Mouse (Mus musculus): ENCODE measurements around the gene Arpc1a. TPM values are rescaled to one million over a fixed set of nuclear protein-coding genes. Genes with fewer than 3 reads are reported as not detected.

Gene Arpc1a
- polyA plus RNA-seq, 1 experiment = 49.7 TPM

GRCm38 (mm10) chr5:145114606-145115473 lies 31.2 kb downstream of the Arpc1a start:
- DNase-seq (ENCODE audit: low read depth in 1 of 2, low spot score in 2 of 2) = peak in 1 of 2 experiments; percentile 77
- H3K4me3 ChIP-seq (ENCODE audit: extremely low read depth, insufficient read depth, insufficient read length) = peak overlapping the region; percentile 99
- peak overlapping the region; percentile 92 for H3K27ac ChIP-seq (ENCODE audit: insufficient read depth, low read length)
- WGBS = 4% methylated on average over 40 of the region's 40 CpGs
- no peaks in the 10 kb centered on the region for H3K27me3 ChIP-seq (ENCODE audit: control insufficient read depth, insufficient read depth, low read length)
- TF ChIP-seq POLR2A (IDR thresholded peaks at IDR 0.05; ENCODE audit: low read depth, low read length) (peak; percentile 67), CTCF (IDR thresholded peaks at IDR 0.05; ENCODE audit: extremely low read depth, insufficient read depth, insufficient read length, insufficient replicate concordance) (no peak)
- peaks cover 14% of the 10 kb centered on the region; the same call in 1 of the 2 replicates for H3K4me1 ChIP-seq (ENCODE audit: control insufficient read depth, insufficient read depth, insufficient read length)
- H3K36me3 ChIP-seq (ENCODE audit: control insufficient read depth, insufficient read depth, low read length) = peaks cover 10% of the 10 kb centered on the region

- H3K27me3 ChIP-seq (ENCODE audit: control insufficient read depth, insufficient read depth, low read length) = no peaks in the 10 kb centered on the region
- WGBS = 53% methylated on average over 5 of the region's 5 CpGs
- H3K36me3 ChIP-seq (ENCODE audit: control insufficient read depth, insufficient read depth, low read length) = peaks cover 11% of the 10 kb centered on the region
- H3K4me1 ChIP-seq (ENCODE audit: control insufficient read depth, insufficient read depth, insufficient read length) = peaks cover 14% of the 10 kb centered on the region; the same call in 1 of the 2 replicates
- no peak for TF ChIP-seq POLR2A (IDR thresholded peaks at IDR 0.05; ENCODE audit: low read depth, low read length)
- TF ChIP-seq CTCF (IDR thresholded peaks at IDR 0.05; ENCODE audit: extremely low read depth, insufficient read depth, insufficient read length, insufficient replicate concordance) = no peak
- no peak for DNase-seq (ENCODE audit: low read depth in 1 of 2, low spot score in 2 of 2)
- peak overlapping the region; percentile 42; the same call in 1 of the 2 replicates for H3K4me3 ChIP-seq (ENCODE audit: extremely low read depth, insufficient read depth, insufficient read length)
- H3K27ac ChIP-seq (ENCODE audit: insufficient read depth, low read length) = peak overlapping the region; percentile 89
Measured at GRCm38 (mm10) chr5:145115736-145116135, 32.1 kb downstream of the Arpc1a start.

GRCm38 (mm10) chr5:145116316-145116715 lies 32.7 kb downstream of the Arpc1a start:
- Histone ChIP-seq H3K27ac (ENCODE audit: insufficient read depth, low read length) (peak overlapping the region; percentile 89), H3K4me3 (ENCODE audit: extremely low read depth, insufficient read depth, insufficient read length) (peak overlapping the region; percentile 45; the same call in 1 of the 2 replicates), H3K27me3 (ENCODE audit: control insufficient read depth, insufficient read depth, low read length) (no peaks in the 10 kb centered on the region), H3K36me3 (ENCODE audit: control insufficient read depth, insufficient read depth, low read length) (peaks cover 11% of the 10 kb centered on the region), H3K4me1 (ENCODE audit: control insufficient read depth, insufficient read depth, insufficient read length) (peaks cover 14% of the 10 kb centered on the region; the same call in 1 of the 2 replicates)
- 0% methylated on average over 4 of the region's 4 CpGs for WGBS
- peak; percentile 52 to 55 for DNase-seq (ENCODE audit: low read depth in 1 of 2, low spot score in 2 of 2)
- TF ChIP-seq CTCF (IDR thresholded peaks at IDR 0.05; ENCODE audit: extremely low read depth, insufficient read depth, insufficient read length, insufficient replicate concordance) (no peak), POLR2A (IDR thresholded peaks at IDR 0.05; ENCODE audit: low read depth, low read length) (no peak)

- 58% methylated on average over 10 of the region's 10 CpGs for WGBS
- H3K4me1 ChIP-seq (ENCODE audit: control insufficient read depth, insufficient read depth, insufficient read length) = peaks cover 14% of the 10 kb centered on the region; the same call in 1 of the 2 replicates
- H3K27me3 ChIP-seq (ENCODE audit: control insufficient read depth, insufficient read depth, low read length) = no peaks in the 10 kb centered on the region
- peaks cover 15% of the 10 kb centered on the region for H3K36me3 ChIP-seq (ENCODE audit: control insufficient read depth, insufficient read depth, low read length)
- TF ChIP-seq POLR2A (IDR thresholded peaks at IDR 0.05; ENCODE audit: low read depth, low read length) (no peak), CTCF (IDR thresholded peaks at IDR 0.05; ENCODE audit: extremely low read depth, insufficient read depth, insufficient read length, insufficient replicate concordance) (peak; percentile 50; the same call in 1 of the 2 replicates)
- DNase-seq (ENCODE audit: low read depth in 1 of 2, low spot score in 2 of 2) = peak in 1 of 2 experiments; percentile 57
- peak overlapping the region; percentile 89 for H3K27ac ChIP-seq (ENCODE audit: insufficient read depth, low read length)
- peak overlapping the region; percentile 45; the same call in 1 of the 2 replicates for H3K4me3 ChIP-seq (ENCODE audit: extremely low read depth, insufficient read depth, insufficient read length)
Measured at GRCm38 (mm10) chr5:145116916-145117315, 33.3 kb downstream of the Arpc1a start.

DNA sequence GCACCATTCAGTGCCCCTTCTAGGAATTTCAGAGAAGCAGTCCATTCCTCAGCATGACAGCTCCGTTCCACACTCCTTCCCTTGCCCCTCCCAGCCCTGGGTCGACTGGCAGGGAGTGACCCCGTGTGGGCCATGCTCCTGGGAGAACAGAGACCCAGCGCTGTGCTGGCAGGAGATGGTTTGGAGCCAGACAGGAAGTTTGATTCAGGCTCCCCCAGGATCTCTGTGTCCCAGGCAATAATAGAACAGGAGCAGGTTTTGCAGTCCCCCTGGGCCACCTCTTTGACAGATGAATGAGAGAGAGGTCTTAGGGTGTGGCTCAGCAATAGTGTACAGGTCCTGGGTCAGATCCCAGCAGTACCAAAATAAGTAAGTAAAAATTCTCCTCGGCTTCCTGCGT lies 34.4 kb downstream of the Arpc1a start:
- H3K36me3 ChIP-seq (ENCODE audit: control insufficient read depth, insufficient read depth, low read length) = peaks cover 21% of the 10 kb centered on the region
- TF ChIP-seq CTCF (IDR thresholded peaks at IDR 0.05; ENCODE audit: extremely low read depth, insufficient read depth, insufficient read length, insufficient replicate concordance) (no peak), POLR2A (IDR thresholded peaks at IDR 0.05; ENCODE audit: low read depth, low read length) (no peak)
- H3K27ac ChIP-seq (ENCODE audit: insufficient read depth, low read length) = no peak overlapping the region; the same call in 1 of the 2 replicates
- WGBS = 80% methylated on average over 6 of the region's 6 CpGs
- peaks cover 14% of the 10 kb centered on the region; the same call in 1 of the 2 replicates for H3K4me1 ChIP-seq (ENCODE audit: control insufficient read depth, insufficient read depth, insufficient read length)
- H3K27me3 ChIP-seq (ENCODE audit: control insufficient read depth, insufficient read depth, low read length) = no peaks in the 10 kb centered on the region
- no peak overlapping the region for H3K4me3 ChIP-seq (ENCODE audit: extremely low read depth, insufficient read depth, insufficient read length)
- DNase-seq (ENCODE audit: low read depth in 1 of 2, low spot score in 2 of 2) = no peak

GRCm38 (mm10) chr5:145118461-145118860 lies 34.8 kb downstream of the Arpc1a start:
- Histone ChIP-seq H3K27me3 (ENCODE audit: control insufficient read depth, insufficient read depth, low read length) (no peaks in the 10 kb centered on the region), H3K27ac (ENCODE audit: insufficient read depth, low read length) (no peak overlapping the region), H3K4me3 (ENCODE audit: extremely low read depth, insufficient read depth, insufficient read length) (no peak overlapping the region), H3K4me1 (ENCODE audit: control insufficient read depth, insufficient read depth, insufficient read length) (peaks cover 14% of the 10 kb centered on the region; the same call in 1 of the 2 replicates), H3K36me3 (ENCODE audit: control insufficient read depth, insufficient read depth, low read length) (peaks cover 24% of the 10 kb centered on the region)
- DNase-seq (ENCODE audit: low read depth in 1 of 2, low spot score in 2 of 2) = no peak
- no peak for TF ChIP-seq POLR2A (IDR thresholded peaks at IDR 0.05; ENCODE audit: low read depth, low read length)
- no peak for TF ChIP-seq CTCF (IDR thresholded peaks at IDR 0.05; ENCODE audit: extremely low read depth, insufficient read depth, insufficient read length, insufficient replicate concordance)
- WGBS = 91% methylated on average over 5 of the region's 5 CpGs

Data from spleen, adult 2 months (tissue).